Mouse (Mus musculus) liver, postnatal 0 days (tissue): ENCODE data around the gene Mxd4. TPM values are rescaled to one million over a fixed set of nuclear protein-coding genes. Genes with fewer than 3 reads are reported as not detected.

Source experiments
- ATAC-seq: fragments of 200-750 bp; cut with Nextera tagmentation; 2 replicates; pipeline ENCODE4 v1.8.0; 2017; ENCODE audit warnings: mild to moderate bottlenecking, moderate library complexity
- DNase-seq: peaks from one replicate; pipeline ENCODE4 v3.0.0-alpha.2; 2016
- H3K27ac ChIP-seq: fragments of 300-500 bp; sonication (generic); 2 replicates; pipeline ENCODE4 v1.5.1; 2014; ENCODE audit warnings: antibody characterized with exemption, moderate library complexity, mild to moderate bottlenecking, low read depth
- H3K27me3 ChIP-seq: fragments of 300-500 bp; sonication (generic); 2 replicates; pipeline ENCODE4 v1.6.1; 2014; ENCODE audit warnings: low read length, control low read depth, mixed read lengths; ENCODE audit not compliant: insufficient read depth
- H3K36me3 ChIP-seq: fragments of 300-500 bp; sonication (generic); replicated peaks from 2 replicates; pipeline ENCODE4 v1.6.1; 2014; ENCODE audit warnings: mild to moderate bottlenecking, control low read depth, low read length, moderate library complexity, mixed read lengths; ENCODE audit not compliant: insufficient read depth
- H3K4me1 ChIP-seq: fragments of 300-500 bp; sonication (generic); 2 replicates; pipeline ENCODE4 v1.6.1; 2014; ENCODE audit warnings: antibody characterized with exemption, mild to moderate bottlenecking, control low read depth; ENCODE audit not compliant: insufficient read depth
- H3K4me2 ChIP-seq: fragments of 300-500 bp; sonication (generic); 2 replicates; pipeline ENCODE4 v1.6.1; 2014; ENCODE audit warnings: low read depth, mild to moderate bottlenecking, low read length, moderate library complexity, mixed read lengths
- H3K4me3 ChIP-seq: fragments of 300-500 bp; sonication (generic); 2 replicates; pipeline ENCODE4 v1.5.1; 2014; ENCODE audit warnings: low read depth, low read length
- H3K9ac ChIP-seq: fragments of 300-500 bp; sonication (generic); replicated peaks from 2 replicates; pipeline ENCODE4 v1.6.1; 2014; ENCODE audit warnings: mild to moderate bottlenecking, moderate library complexity
- H3K9me3 ChIP-seq: fragments of 300-500 bp; sonication (generic); 2 replicates; pipeline ENCODE4 v1.6.1; 2016; ENCODE audit warnings: mild to moderate bottlenecking, control low read depth, low read length, mixed read lengths
- CTCF ChIP-seq: sonication (generic); IDR thresholded peaks from 2 replicates; pipeline ENCODE4 v1.5.1; 2016; ENCODE audit warnings: antibody characterized with exemption, low read depth
- EP300 ChIP-seq: IDR thresholded peaks from 2 replicates; pipeline ENCODE4 v1.6.1; 2016; ENCODE audit warnings: antibody characterized with exemption, low read depth, mild to moderate bottlenecking
- WGBS: fragments of 180-500 bp; shearing (Covaris S2); extraction: QIAGEN DNeasy Blood & Tissue Kit; methylation state at CpG from one replicate; pipeline ENCODE4 v1.1.7; 2014; ENCODE audit not compliant: insufficient replicate concordance; 5-methylcytosine and 5-hydroxymethylcytosine counted together
- polyA plus RNA-seq: library from polyadenylated mRNA; unstranded; fragments of >200 nt; fragmentation: Nextera tagmentation; extraction: Ambion mirVana; gene quantifications from 2 replicates; pipeline ENCODE4 v1.2.1, GENCODE M21; 2015

Gene Mxd4
- polyA plus RNA-seq, 1 experiment from 2014 or later, result 9.4 TPM

GRCm38 (mm10) chr5:34194975-34195662 lies 7.6 kb upstream of the Mxd4 start:
- no peak for ATAC-seq
- no peaks in the 10 kb centered on the region for H3K27me3 ChIP-seq

GRCm38 (mm10) chr5:34194426-34194825 lies 6.9 kb upstream of the Mxd4 start:
- TF ChIP-seq EP300 (no peak), CTCF (no peak)
- Histone ChIP-seq H3K9ac (no peak overlapping the region), H3K4me2 (no peak overlapping the region), H3K27ac (no peak overlapping the region), H3K36me3 (no peaks in the 10 kb centered on the region), H3K9me3 (no peaks in the 10 kb centered on the region), H3K4me1 (peaks cover 6% of the 10 kb centered on the region; the same call in 1 of the 2 replicates), H3K4me3 (no peak overlapping the region), H3K27me3 (no peaks in the 10 kb centered on the region)
- DNase-seq, result no peak
- ATAC-seq, result no peak
- 36% methylated on average over 1 of the region's 1 CpGs for WGBS

More at GRCm38 (mm10) chr5:34194975-34195662, 7.6 kb upstream of the Mxd4 start:
- Histone ChIP-seq H3K9me3 (no peaks in the 10 kb centered on the region), H3K4me1 (no peaks in the 10 kb centered on the region; the same call in 1 of the 2 replicates), H3K27ac (no peak overlapping the region), H3K36me3 (no peaks in the 10 kb centered on the region), H3K9ac (no peak overlapping the region), H3K4me2 (no peak overlapping the region), H3K4me3 (no peak overlapping the region)
- TF ChIP-seq CTCF (no peak), EP300 (no peak)
- 60% methylated on average over 6 of the region's 6 CpGs for WGBS
- no peak for DNase-seq

- TF ChIP-seq EP300, result no peak
- peak; percentile 73 for TF ChIP-seq CTCF
- Histone ChIP-seq H3K9ac (no peak overlapping the region), H3K27me3 (no peaks in the 10 kb centered on the region), H3K27ac (no peak overlapping the region), H3K4me1 (peaks cover 14% of the 10 kb centered on the region), H3K36me3 (no peaks in the 10 kb centered on the region), H3K4me3 (no peak overlapping the region), H3K9me3 (no peaks in the 10 kb centered on the region), H3K4me2 (no peak overlapping the region)
- 57% methylated on average over 4 of the region's 4 CpGs for WGBS
- DNase-seq, result peak; percentile 52
- no peak for ATAC-seq
Observed at GRCm38 (mm10) chr5:34191843-34192242, 4.3 kb upstream of the Mxd4 start.

DNA sequence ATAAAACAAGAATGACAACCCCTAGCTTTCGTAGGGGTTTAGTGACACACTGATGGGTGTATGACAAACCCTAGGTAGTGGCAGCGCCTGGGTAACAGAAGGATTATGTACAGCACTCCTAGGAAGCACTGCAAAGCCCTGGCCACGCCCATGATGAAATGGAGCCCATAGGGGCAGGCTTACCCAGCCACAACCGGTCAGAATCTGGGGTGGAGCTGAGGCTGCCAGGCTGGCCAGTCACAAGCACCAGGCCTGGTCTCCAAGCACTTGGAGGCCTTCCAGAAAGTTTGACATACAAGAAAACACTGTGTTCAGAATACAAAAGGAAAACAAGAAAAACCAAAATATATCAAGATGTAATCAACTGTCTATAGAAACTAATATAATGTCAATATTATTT lies 3.5 kb upstream of the Mxd4 start:
- Histone ChIP-seq H3K9ac (no peak overlapping the region), H3K36me3 (no peaks in the 10 kb centered on the region), H3K27me3 (no peaks in the 10 kb centered on the region), H3K27ac (no peak overlapping the region), H3K4me1 (peaks cover 22% of the 10 kb centered on the region), H3K9me3 (no peaks in the 10 kb centered on the region), H3K4me2 (no peak overlapping the region), H3K4me3 (no peak overlapping the region)
- WGBS, result 55% methylated on average over 4 of the region's 4 CpGs
- TF ChIP-seq CTCF, result no peak
- no peak for TF ChIP-seq EP300
- DNase-seq (no peak), ATAC-seq (no peak)

GRCm38 (mm10) chr5:34189521-34189920 lies 2.0 kb upstream of the Mxd4 start:
- Histone ChIP-seq H3K4me2 (no peak overlapping the region), H3K27me3 (no peaks in the 10 kb centered on the region), H3K4me1 (peaks cover 35% of the 10 kb centered on the region), H3K27ac (peak overlapping the region; percentile 70; the same call in 1 of the 2 replicates), H3K36me3 (no peaks in the 10 kb centered on the region), H3K9ac (no peak overlapping the region), H3K9me3 (no peaks in the 10 kb centered on the region), H3K4me3 (no peak overlapping the region)
- DNase-seq (no peak), ATAC-seq (no peak)
- WGBS, result 35% methylated on average over 1 of the region's 1 CpGs
- no peak for TF ChIP-seq EP300
- TF ChIP-seq CTCF, result no peak

- no peak for TF ChIP-seq CTCF
- TF ChIP-seq EP300, result no peak
- Histone ChIP-seq H3K9ac (no peak overlapping the region), H3K4me1 (peaks cover 38% of the 10 kb centered on the region), H3K27ac (peak overlapping the region; percentile 77), H3K4me2 (peak overlapping the region; percentile 97; the same call in 1 of the 2 replicates), H3K9me3 (no peaks in the 10 kb centered on the region), H3K27me3 (no peaks in the 10 kb centered on the region), H3K4me3 (no peak overlapping the region; the same call in 1 of the 2 replicates), H3K36me3 (peaks cover 5% of the 10 kb centered on the region; the same call in 1 of the 2 replicates)
- WGBS, result 48% methylated on average over 2 of the region's 2 CpGs
- ATAC-seq (no peak), DNase-seq (no peak)
Observed at GRCm38 (mm10) chr5:34188856-34189255, 1.3 kb upstream of the Mxd4 start.
